Mouse (Mus musculus): ENCODE results near the gene D630003M21Rik. TPM values are rescaled to one million over a fixed set of nuclear protein-coding genes. Genes with fewer than 3 reads are reported as not detected.

The D630003M21Rik gene
- polyA plus RNA-seq, 1 experiment from 2014 or later, result 1.7 TPM

- H3K9me3 ChIP-seq (ENCODE audit: control insufficient read depth, low read length), result no peaks in the 10 kb centered on the region
- H3K4me1 ChIP-seq (replicated peaks; ENCODE audit: control insufficient read depth, insufficient read depth), result no peaks in the 10 kb centered on the region
- ATAC-seq (ENCODE audit: low FRiP score, low TSS enrichment) (no peak), DNase-seq (ENCODE audit: low spot score) (no peak)
- 38% methylated on average over 5 of the region's 5 CpGs for WGBS
- no peak overlapping the region for H3K4me2 ChIP-seq (replicated peaks; ENCODE audit: low read depth)
- no peaks in the 10 kb centered on the region for H3K27me3 ChIP-seq (ENCODE audit: control insufficient read depth, insufficient read depth, low read length)
- TF ChIP-seq EP300 (optimal IDR thresholded peaks at IDR 0.05), result no peak
- TF ChIP-seq CTCF (IDR thresholded peaks at IDR 0.05; ENCODE audit: low read depth), result no peak
- H3K36me3 ChIP-seq (ENCODE audit: control insufficient read depth, insufficient read depth, low read length), result no peaks in the 10 kb centered on the region
- H3K9ac ChIP-seq (ENCODE audit: low read length), result no peak overlapping the region
- no peak overlapping the region for H3K4me3 ChIP-seq (ENCODE audit: low read depth, low read length)
- peak overlapping the region; percentile 45; the same call in 1 of the 2 replicates for H3K27ac ChIP-seq (replicated peaks)
These were observed 2.0 kb upstream of the D630003M21Rik start for GRCm38 (mm10) chr2:158231071-158231470.

DNA sequence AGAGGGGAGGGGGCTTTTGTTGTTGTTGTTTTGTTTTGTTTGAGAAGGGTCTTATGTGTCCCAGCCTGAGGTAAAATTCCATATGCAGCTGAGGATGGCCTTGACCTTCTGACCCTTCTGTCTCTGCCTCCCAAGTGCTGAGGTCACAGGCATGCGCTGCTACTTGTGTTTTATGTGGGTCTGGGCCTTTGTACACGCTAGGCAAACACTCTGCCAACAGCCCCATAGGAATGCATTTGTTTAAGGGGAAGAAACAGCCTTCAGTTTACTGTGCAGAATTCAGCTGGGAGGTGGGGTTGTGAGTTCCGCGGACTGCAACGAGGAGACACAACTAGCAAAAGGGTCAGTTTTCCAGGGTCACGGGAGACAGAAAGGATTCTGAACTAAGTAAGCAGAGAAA is 1.6 kb upstream of the D630003M21Rik start:
- H3K9ac ChIP-seq (ENCODE audit: low read length), result no peak overlapping the region
- ATAC-seq (ENCODE audit: low FRiP score, low TSS enrichment) (no peak), DNase-seq (ENCODE audit: low spot score) (no peak)
- H3K4me3 ChIP-seq (ENCODE audit: low read depth, low read length), result no peak overlapping the region
- H3K9me3 ChIP-seq (ENCODE audit: control insufficient read depth, low read length), result no peaks in the 10 kb centered on the region
- no peak for TF ChIP-seq CTCF (IDR thresholded peaks at IDR 0.05; ENCODE audit: low read depth)
- TF ChIP-seq EP300 (optimal IDR thresholded peaks at IDR 0.05), result no peak
- no peak overlapping the region for H3K4me2 ChIP-seq (replicated peaks; ENCODE audit: low read depth)
- WGBS, result 31% methylated on average over 6 of the region's 6 CpGs
- H3K27ac ChIP-seq (replicated peaks), result peak overlapping the region; percentile 45; the same call in 1 of the 2 replicates
- H3K27me3 ChIP-seq (ENCODE audit: control insufficient read depth, insufficient read depth, low read length), result no peaks in the 10 kb centered on the region
- H3K4me1 ChIP-seq (replicated peaks; ENCODE audit: control insufficient read depth, insufficient read depth), result no peaks in the 10 kb centered on the region
- no peaks in the 10 kb centered on the region for H3K36me3 ChIP-seq (ENCODE audit: control insufficient read depth, insufficient read depth, low read length)

- peak overlapping the region; percentile 70 for H3K4me2 ChIP-seq (replicated peaks; ENCODE audit: low read depth)
- no peaks in the 10 kb centered on the region for H3K4me1 ChIP-seq (replicated peaks; ENCODE audit: control insufficient read depth, insufficient read depth)
- ATAC-seq (ENCODE audit: low FRiP score, low TSS enrichment), result no peak
- DNase-seq (ENCODE audit: low spot score), result no peak
- no peaks in the 10 kb centered on the region for H3K9me3 ChIP-seq (ENCODE audit: control insufficient read depth, low read length)
- H3K27ac ChIP-seq (replicated peaks), result peak overlapping the region; percentile 53
- TF ChIP-seq CTCF (IDR thresholded peaks at IDR 0.05; ENCODE audit: low read depth) (no peak), EP300 (optimal IDR thresholded peaks at IDR 0.05) (no peak)
- H3K4me3 ChIP-seq (ENCODE audit: low read depth, low read length), result peak overlapping the region; percentile 39
- no peaks in the 10 kb centered on the region for H3K36me3 ChIP-seq (ENCODE audit: control insufficient read depth, insufficient read depth, low read length)
- peak overlapping the region; percentile 54 for H3K9ac ChIP-seq (ENCODE audit: low read length)
- H3K27me3 ChIP-seq (ENCODE audit: control insufficient read depth, insufficient read depth, low read length), result no peaks in the 10 kb centered on the region
- 31% methylated on average over 7 of the region's 7 CpGs for WGBS
These were observed 476 bp upstream of the D630003M21Rik start for GRCm38 (mm10) chr2:158229503-158229892.

GRCm38 (mm10) chr2:158225301-158225700 is 3.7 kb downstream of the D630003M21Rik start:
- Histone ChIP-seq H3K9ac (ENCODE audit: low read length) (no peak overlapping the region), H3K27ac (replicated peaks) (no peak overlapping the region), H3K27me3 (ENCODE audit: control insufficient read depth, insufficient read depth, low read length) (no peaks in the 10 kb centered on the region), H3K4me1 (replicated peaks; ENCODE audit: control insufficient read depth, insufficient read depth) (no peaks in the 10 kb centered on the region), H3K4me2 (replicated peaks; ENCODE audit: low read depth) (no peak overlapping the region), H3K9me3 (ENCODE audit: control insufficient read depth, low read length) (no peaks in the 10 kb centered on the region), H3K36me3 (ENCODE audit: control insufficient read depth, insufficient read depth, low read length) (no peaks in the 10 kb centered on the region), H3K4me3 (ENCODE audit: low read depth, low read length) (no peak overlapping the region)
- WGBS, result 39% methylated on average over 5 of the region's 5 CpGs
- TF ChIP-seq CTCF (IDR thresholded peaks at IDR 0.05; ENCODE audit: low read depth), result peak; percentile 69
- no peak for TF ChIP-seq EP300 (optimal IDR thresholded peaks at IDR 0.05)
- DNase-seq (ENCODE audit: low spot score) (peak; percentile 53), ATAC-seq (ENCODE audit: low FRiP score, low TSS enrichment) (0 out of 2 replicates have a peak, but pooled peaks have one; percentile 13)

- TF ChIP-seq CTCF (IDR thresholded peaks at IDR 0.05; ENCODE audit: low read depth) (no peak), EP300 (optimal IDR thresholded peaks at IDR 0.05) (no peak)
- no peak for DNase-seq (ENCODE audit: low spot score)
- Histone ChIP-seq H3K27ac (replicated peaks) (no peak overlapping the region), H3K9me3 (ENCODE audit: control insufficient read depth, low read length) (no peaks in the 10 kb centered on the region), H3K27me3 (ENCODE audit: control insufficient read depth, insufficient read depth, low read length) (no peaks in the 10 kb centered on the region), H3K4me2 (replicated peaks; ENCODE audit: low read depth) (no peak overlapping the region), H3K36me3 (ENCODE audit: control insufficient read depth, insufficient read depth, low read length) (no peaks in the 10 kb centered on the region), H3K9ac (ENCODE audit: low read length) (no peak overlapping the region), H3K4me3 (ENCODE audit: low read depth, low read length) (no peak overlapping the region), H3K4me1 (replicated peaks; ENCODE audit: control insufficient read depth, insufficient read depth) (no peaks in the 10 kb centered on the region)
- ATAC-seq (ENCODE audit: low FRiP score, low TSS enrichment), result no peak
- 58% methylated on average over 3 of the region's 3 CpGs for WGBS
These were observed 5.5 kb downstream of the D630003M21Rik start for GRCm38 (mm10) chr2:158223497-158223896.

- DNase-seq (ENCODE audit: low spot score), result no peak
- no peak for ATAC-seq (ENCODE audit: low FRiP score, low TSS enrichment)
- no peaks in the 10 kb centered on the region for H3K36me3 ChIP-seq (ENCODE audit: control insufficient read depth, insufficient read depth, low read length)
These were observed 6.4 kb downstream of the D630003M21Rik start for GRCm38 (mm10) chr2:158222664-158223063.

More at GRCm38 (mm10) chr2:158222664-158223063, 6.4 kb downstream of the D630003M21Rik start:
- Histone ChIP-seq H3K4me2 (replicated peaks; ENCODE audit: low read depth) (no peak overlapping the region), H3K4me1 (replicated peaks; ENCODE audit: control insufficient read depth, insufficient read depth) (no peaks in the 10 kb centered on the region), H3K9me3 (ENCODE audit: control insufficient read depth, low read length) (no peaks in the 10 kb centered on the region), H3K9ac (ENCODE audit: low read length) (no peak overlapping the region), H3K27me3 (ENCODE audit: control insufficient read depth, insufficient read depth, low read length) (no peaks in the 10 kb centered on the region), H3K27ac (replicated peaks) (no peak overlapping the region), H3K4me3 (ENCODE audit: low read depth, low read length) (no peak overlapping the region)
- no peak for TF ChIP-seq CTCF (IDR thresholded peaks at IDR 0.05; ENCODE audit: low read depth)
- TF ChIP-seq EP300 (optimal IDR thresholded peaks at IDR 0.05), result no peak
- 49% methylated on average over 4 of the region's 4 CpGs for WGBS
